In genomic region chr9:76567281-76567655, GRCm38 (mm10) we compare ENCODE assay signal across 8 mouse cellular contexts. TPM values are rescaled to one million over a fixed set of nuclear protein-coding genes. Genes with fewer than 3 reads are reported as not detected.
A peak's percentile ranks its signal among the peaks of the same experiment; 100 is the strongest.
DNase-seq lines count a peak whose midpoint lies in the region; ATAC-seq and TF ChIP-seq lines count a peak whose summit lies in the region.

No protein-coding gene starts in this region.

- peak overlapping the region; percentile 94 for H3K27ac ChIP-seq in lung, embryonic 16.5 days (ENCODE audit: low read length)
- H3K27ac ChIP-seq in forebrain, embryonic 13.5 days, result no peak overlapping the region
- peak overlapping the region; percentile 8; the same call in 1 of the 2 replicates for H3K27ac ChIP-seq in limb, embryonic 12.5 days
- no peak overlapping the region for H3K27ac ChIP-seq in olfactory bulb, adult 2 months (ENCODE audit: insufficient read depth, low read depth, low read length)

- TF ChIP-seq POLR2A in olfactory bulb, adult 2 months (IDR thresholded peaks at IDR 0.05; ENCODE audit: insufficient read depth, low read depth, low read length), result no peak

- no peaks in the 10 kb centered on the region for H3K27me3 ChIP-seq in lung, embryonic 16.5 days (ENCODE audit: control insufficient read depth, insufficient read depth, low read depth, low read length)
- H3K27me3 ChIP-seq in forebrain, embryonic 13.5 days, result peaks cover 14% of the 10 kb centered on the region; the same call in 1 of the 2 replicates
- H3K27me3 ChIP-seq in limb, embryonic 12.5 days, result peaks cover 26% of the 10 kb centered on the region

- no peak for TF ChIP-seq CTCF in olfactory bulb, adult 2 months (IDR thresholded peaks at IDR 0.05; ENCODE audit: insufficient read depth, low read depth, low read length)

- H3K9me3 ChIP-seq in lung, embryonic 16.5 days (ENCODE audit: control insufficient read depth, low read length), result no peaks in the 10 kb centered on the region
- no peaks in the 10 kb centered on the region for H3K9me3 ChIP-seq in forebrain, embryonic 13.5 days (replicated peaks)
- no peaks in the 10 kb centered on the region for H3K9me3 ChIP-seq in limb, embryonic 12.5 days

- ATAC-seq in lung, embryonic 16.5 days (ENCODE audit: low read depth), result peak; percentile 53; the same call in 1 of the 2 replicates
- ATAC-seq in forebrain, embryonic 13.5 days, result 0 out of 2 replicates have a peak, but pooled peaks have one; percentile 25
- ATAC-seq in limb, embryonic 12.5 days (ENCODE audit: insufficient number of reproducible peaks, insufficient read depth, low FRiP score, low TSS enrichment, low read depth), result no peak; the same call in 1 of the 2 replicates

- H3K36me3 ChIP-seq in lung, embryonic 16.5 days (ENCODE audit: control insufficient read depth, insufficient read depth, low read length), result no peaks in the 10 kb centered on the region
- H3K36me3 ChIP-seq in forebrain, embryonic 13.5 days (ENCODE audit: poor library complexity, severe bottlenecking), result no peaks in the 10 kb centered on the region
- no peaks in the 10 kb centered on the region for H3K36me3 ChIP-seq in limb, embryonic 12.5 days

- DNase-seq in lung, postnatal 14 days, result no peak
- DNase-seq in cerebellum, postnatal 36 days, result no peak
- no peak for DNase-seq in thymus, postnatal 25 days
- no peak for DNase-seq in spleen, postnatal 4 days (ENCODE audit: low spot score in 2 of 2)

- peak overlapping the region; percentile 78 for H3K9ac ChIP-seq in lung, embryonic 16.5 days (ENCODE audit: low read length)
- H3K9ac ChIP-seq in forebrain, embryonic 13.5 days, result peak overlapping the region; percentile 65
- H3K9ac ChIP-seq in limb, embryonic 12.5 days (replicated peaks), result peak overlapping the region; percentile 63

- WGBS in lung, embryonic 16.5 days, result 2% methylated on average over 13 of the region's 13 CpGs
- 2% methylated on average over 13 of the region's 13 CpGs for WGBS in forebrain, embryonic 13.5 days
- 4% methylated on average over 13 of the region's 13 CpGs for WGBS in limb, embryonic 12.5 days
- 2% methylated on average over 13 of the region's 13 CpGs for WGBS in olfactory bulb, adult 2 months

- peak overlapping the region; percentile 54 for H3K4me3 ChIP-seq in lung, embryonic 16.5 days (ENCODE audit: low read length)
- peak overlapping the region; percentile 54 for H3K4me3 ChIP-seq in forebrain, embryonic 13.5 days
- H3K4me3 ChIP-seq in limb, embryonic 12.5 days (replicated peaks), result peak overlapping the region; percentile 60
- peak overlapping the region; percentile 32 for H3K4me3 ChIP-seq in olfactory bulb, adult 2 months (ENCODE audit: insufficient read depth, low read depth, low read length)

- H3K4me2 ChIP-seq in lung, embryonic 16.5 days (ENCODE audit: low read depth, low read length), result peak overlapping the region; percentile 83
- H3K4me2 ChIP-seq in forebrain, embryonic 13.5 days, result peak overlapping the region; percentile 95
- peak overlapping the region; percentile 99 for H3K4me2 ChIP-seq in limb, embryonic 12.5 days

- H3K4me1 ChIP-seq in lung, embryonic 16.5 days (replicated peaks; ENCODE audit: control insufficient read depth, insufficient read depth, low read length), result peaks cover 2% of the 10 kb centered on the region
- H3K4me1 ChIP-seq in forebrain, embryonic 13.5 days, result peaks cover 11% of the 10 kb centered on the region
- H3K4me1 ChIP-seq in limb, embryonic 12.5 days (replicated peaks), result peaks cover 6% of the 10 kb centered on the region; the same call in 1 of the 2 replicates
- peaks cover 11% of the 10 kb centered on the region for H3K4me1 ChIP-seq in olfactory bulb, adult 2 months (ENCODE audit: control insufficient read depth, insufficient read depth, low read length)

RNA-seq across cellular contexts. Expression of gene Fam83b, which starts 0.4 kb away (rescaled TPM):
- polyA plus RNA-seq in lung, embryonic 16.5 days (2015; fragmentation: Nextera tagmentation; extraction: Ambion mirVana), result 3.5 and 4.6 TPM in 2 replicates
- 0.05 TPM in 1 of 2 replicates, not detected in the other for polyA plus RNA-seq in forebrain, embryonic 13.5 days (2015; fragmentation: Nextera tagmentation; extraction: Ambion mirVana)
- 1.1 and 1.8 TPM in 2 replicates for polyA plus RNA-seq in limb, embryonic 12.5 days (2016; fragmentation: Nextera tagmentation; extraction: Ambion mirVana)
- not detected in 2 replicates for polyA plus RNA-seq in olfactory bulb, adult 2 months (2012; ENCODE audit: insufficient read depth, insufficient read length, low replicate concordance, missing spikeins)

Comparison
In these comparisons a context has a peak if more than half of its experiments do, and no peak if none do; other contexts are left out.
1. H3K27ac ChIP-seq: peak in lung, embryonic 16.5 days (single experiment) and limb, embryonic 12.5 days (single experiment); none in forebrain, embryonic 13.5 days (single experiment) and olfactory bulb, adult 2 months (single experiment).
2. Peak in every context shown above with its lines, with median percentiles within 50 percentile points of each other: H3K4me2 ChIP-seq, H3K4me3 ChIP-seq and H3K9ac ChIP-seq.